Mouse (Mus musculus): Measurements from ENCODE around the gene Gm42420. TPM values are rescaled to one million over a fixed set of nuclear protein-coding genes. Genes with fewer than 3 reads are reported as not detected.

Gm42420 gene
- total RNA-seq, 1 experiment from 2014 or later = 2.3 TPM

Other genes with a start within 250 kb of the Gm42420 start
- gene Slc37a3, start 208.1 kb upstream of the Gm42420 start, total RNA-seq (2017) = 0.92 and 5.1 TPM in 2 replicates
- gene Rab19, start 204.6 kb upstream of the Gm42420 start, total RNA-seq (2017) = 2.2 and 2.5 TPM in 2 replicates
- gene Mkrn1, start 165.3 kb upstream of the Gm42420 start, total RNA-seq (2017) = 44.3 and 54.4 TPM in 2 replicates
- gene Dennd2a, start 27.9 kb upstream of the Gm42420 start, total RNA-seq (2017) = not detected in 2 replicates
- gene Adck2, start 11.9 kb upstream of the Gm42420 start, total RNA-seq (2017) = 7.7 and 9.6 TPM in 2 replicates
- 45.4 and 74.5 TPM in 2 replicates for gene Ndufb2, start 6.8 kb downstream of the Gm42420 start, total RNA-seq (2017)
- 17.9 and 19.6 TPM in 2 replicates for gene Braf, start 139.7 kb downstream of the Gm42420 start, total RNA-seq (2017)
- 24.4 and 62.5 TPM in 2 replicates for gene Mrps33, start 225.2 kb downstream of the Gm42420 start, total RNA-seq (2017)